16 mouse cellular contexts compared by ENCODE assay signal in the genomic region with DNA sequence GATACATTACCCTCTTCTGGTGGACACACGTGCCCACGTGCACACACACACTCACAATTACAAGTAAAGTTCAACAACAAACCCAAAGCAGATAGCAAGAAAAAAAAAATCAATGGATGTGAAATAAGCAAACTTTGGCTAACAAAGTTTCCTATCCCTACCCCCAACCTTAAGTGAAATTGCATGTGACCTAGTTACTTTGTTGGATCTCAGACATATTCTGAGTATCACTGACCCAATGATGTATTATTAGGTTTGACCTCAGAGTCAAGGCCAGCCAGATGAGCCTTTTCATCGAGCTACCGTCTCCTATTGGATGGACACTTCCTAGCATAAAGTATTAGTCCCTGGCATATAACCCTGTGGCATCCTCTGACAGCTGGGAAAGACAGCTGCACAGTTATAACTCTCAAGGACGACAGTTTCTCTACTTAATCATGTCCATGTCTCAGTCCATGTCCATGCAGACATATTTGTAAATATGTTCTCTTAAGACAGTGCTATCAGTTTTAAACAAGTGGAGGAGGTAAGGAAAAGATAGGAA. TPM values are rescaled to one million over a fixed set of nuclear protein-coding genes. Genes with fewer than 3 reads are reported as not detected.
DNase-seq lines count a peak whose midpoint lies in the region; ATAC-seq and TF ChIP-seq lines count a peak whose summit lies in the region.
"Had no signal": no experiment of that assay in that cellular context is flagged by ENCODE, and none has a peak within 500 bp of the region (broad histone marks: within the 10 kb centered on the region; RNA-seq: fewer than 3 reads in every experiment).

No protein-coding gene starts in this region.

- TF ChIP-seq EP300 in lung, postnatal 0 days (IDR thresholded peaks at IDR 0.05): no peak

- H3K4me2 ChIP-seq in lung, postnatal 0 days (replicated peaks; ENCODE audit: low read depth, low read length): no peak overlapping the region
- H3K4me2 ChIP-seq in liver, embryonic 13.5 days: 0 out of 2 replicates have a peak overlapping the region, but pooled peaks have one; percentile 11
- H3K4me2 ChIP-seq: forebrain, embryonic 13.5 days; hindbrain, embryonic 15.5 days; limb, embryonic 15.5 days; midbrain, embryonic 13.5 days had no signal

- no peak overlapping the region for H3K9ac ChIP-seq in lung, postnatal 0 days (replicated peaks; ENCODE audit: low read depth)
- H3K9ac ChIP-seq in liver, embryonic 13.5 days: no peak overlapping the region
- H3K9ac ChIP-seq: hindbrain, embryonic 15.5 days; limb, embryonic 15.5 days; midbrain, embryonic 13.5 days had no signal

- peak; percentile 11 for DNase-seq in heart, adult 8-10 months (ENCODE audit: low spot score)
- no peak for DNase-seq in heart, adult 11 months
- no peak for DNase-seq in lung, postnatal 0 days (ENCODE audit: low spot score)
- DNase-seq in lung, postnatal 25 days (ENCODE audit: low spot score): no peak
- DNase-seq in liver, embryonic 13.5 days: no peak
- DNase-seq in cerebellum, postnatal 4 days (ENCODE audit: low spot score in 2 of 2): no peak
- no peak for DNase-seq in layer of hippocampus, adult 9-10 months (ENCODE audit: low spot score)
- DNase-seq: adrenal gland, postnatal 36 days; cerebellum, adult 2 months; spleen, adult 18-20 months; thymus, adult 18-20 months; thymus, postnatal 4 days had no signal

- no peak overlapping the region for H3K27ac ChIP-seq in lung, postnatal 0 days (ENCODE audit: low read length)
- H3K27ac ChIP-seq in liver, embryonic 13.5 days: no peak overlapping the region
- H3K27ac ChIP-seq: forebrain, embryonic 13.5 days; hindbrain, embryonic 15.5 days; limb, embryonic 15.5 days; midbrain, embryonic 13.5 days had no signal

- no peak for TF ChIP-seq CTCF in lung, postnatal 0 days (IDR thresholded peaks at IDR 0.05)

- peaks cover 5% of the 10 kb centered on the region; the same call in 1 of the 2 replicates for H3K4me1 ChIP-seq in lung, postnatal 0 days (ENCODE audit: insufficient read depth, low read depth, low read length)
- peaks cover 14% of the 10 kb centered on the region; the same call in 1 of the 2 replicates for H3K4me1 ChIP-seq in liver, embryonic 13.5 days (replicated peaks)

- no peaks in the 10 kb centered on the region for H3K36me3 ChIP-seq in lung, postnatal 0 days (ENCODE audit: insufficient read depth, low read length)
- H3K36me3 ChIP-seq in liver, embryonic 13.5 days: no peaks in the 10 kb centered on the region
- H3K36me3 ChIP-seq: hindbrain, embryonic 15.5 days; limb, embryonic 15.5 days; midbrain, embryonic 13.5 days had no signal

- ATAC-seq in lung, postnatal 0 days: peak; percentile 24; the same call in 1 of the 2 replicates
- no peak; the same call in 1 of the 2 replicates for ATAC-seq in liver, embryonic 13.5 days (ENCODE audit: low read depth)
- ATAC-seq: forebrain, embryonic 13.5 days; midbrain, embryonic 13.5 days had no signal

- 57% methylated on average over 5 of the region's 5 CpGs for WGBS in lung, postnatal 0 days
- 53% methylated on average over 5 of the region's 5 CpGs for WGBS in liver, embryonic 13.5 days (ENCODE audit: insufficient replicate concordance)

- H3K4me3 ChIP-seq in lung, postnatal 0 days (ENCODE audit: low read depth, low read length): no peak overlapping the region
- no peak overlapping the region for H3K4me3 ChIP-seq in liver, embryonic 13.5 days (replicated peaks)
- H3K4me3 ChIP-seq: forebrain, embryonic 13.5 days; hindbrain, embryonic 15.5 days; limb, embryonic 15.5 days; midbrain, embryonic 13.5 days had no signal

- no peaks in the 10 kb centered on the region for H3K9me3 ChIP-seq in lung, postnatal 0 days (ENCODE audit: low read length)
- H3K9me3 ChIP-seq in liver, embryonic 13.5 days (replicated peaks): no peaks in the 10 kb centered on the region
- H3K9me3 ChIP-seq: forebrain, embryonic 13.5 days; hindbrain, embryonic 15.5 days; limb, embryonic 15.5 days; midbrain, embryonic 13.5 days had no signal

- no peaks in the 10 kb centered on the region for H3K27me3 ChIP-seq in lung, postnatal 0 days (replicated peaks; ENCODE audit: insufficient read depth, low read length)
- H3K27me3 ChIP-seq in liver, embryonic 13.5 days: no peaks in the 10 kb centered on the region
- H3K27me3 ChIP-seq: forebrain, embryonic 13.5 days; hindbrain, embryonic 15.5 days; limb, embryonic 15.5 days; midbrain, embryonic 13.5 days had no signal

RNA-seq across cellular contexts. Expression of a gene that starts 32.0 kb away (rescaled TPM):
- total RNA-seq in heart, adult 8-10 months (2022): 10 to 100 TPM; 39.8 to 44.8 (median 43.5) TPM
- polyA plus RNA-seq in lung, postnatal 0 days (2015; fragmentation: Nextera tagmentation; extraction: Ambion mirVana): 9.6 and 12.7 TPM in 2 replicates
- polyA plus RNA-seq in liver, embryonic 13.5 days (2015; fragmentation: Nextera tagmentation; extraction: Ambion mirVana): 3.9 and 4.4 TPM in 2 replicates
